Mouse (Mus musculus) fat pad, adult 2 months (tissue): ENCODE data around the gene Gm9972.

Experiments used
- DNase-seq: peaks from one replicate; pipeline ENCODE4 v3.0.0-alpha.2; 2011; ENCODE audit warnings: low read depth, low spot score; ENCODE audit errors: extremely low read depth

Gm9972 gene

GRCm38 (mm10) chr11:43035446-43035845, at the start of gene Gm9972:
Gene Gm9972 (plus strand): TSS chr11:43035746.
- DNase-seq, result no peak

GRCm38 (mm10) chr11:42999188-42999587, 36.4 kb upstream of the Gm9972 start:
- no peak for DNase-seq

- DNase-seq, result no peak
These were observed 23.6 kb upstream of the Gm9972 start for GRCm38 (mm10) chr11:43011941-43012340.

- DNase-seq, result no peak
These were observed 22.6 kb upstream of the Gm9972 start for GRCm38 (mm10) chr11:43012980-43013379.

GRCm38 (mm10) chr11:43023109-43023688, 12.3 kb upstream of the Gm9972 start:
- no peak for DNase-seq

- DNase-seq, result no peak
These were observed 5.7 kb upstream of the Gm9972 start for GRCm38 (mm10) chr11:43029813-43030212.

- DNase-seq, result no peak
These were observed 3.4 kb upstream of the Gm9972 start for GRCm38 (mm10) chr11:43032141-43032540.

- no peak for DNase-seq
These were observed 10.5 kb downstream of the Gm9972 start for GRCm38 (mm10) chr11:43045871-43046548.

- no peak for DNase-seq
These were observed 13.8 kb downstream of the Gm9972 start for GRCm38 (mm10) chr11:43049363-43049762.

- DNase-seq, result no peak
These were observed 19.4 kb downstream of the Gm9972 start for GRCm38 (mm10) chr11:43054972-43055371.

GRCm38 (mm10) chr11:43059437-43059970, 24.0 kb downstream of the Gm9972 start:
- no peak for DNase-seq

- no peak for DNase-seq
These were observed 26.7 kb downstream of the Gm9972 start for GRCm38 (mm10) chr11:43062286-43062685.

GRCm38 (mm10) chr11:43086309-43087050, 50.9 kb downstream of the Gm9972 start:
- DNase-seq, result no peak
